Mouse (Mus musculus) testis, adult 2 months (tissue): Measurements from ENCODE around the gene Proser2. TPM values are rescaled to one million over a fixed set of nuclear protein-coding genes. Genes with fewer than 3 reads are reported as not detected.
A peak's percentile ranks its signal among the peaks of the same experiment; 100 is the strongest.
"Not testable (repeated sequence)": the region's sequence is repeated elsewhere in the genome, so short reads cannot be mapped to it uniquely, and the experiment has no call there.

Experiments
- H3K27ac ChIP-seq: fragments of 200-500 bp; 2 replicates; pipeline ENCODE4 v1.5.1; 2012; ENCODE audit warnings: low read depth, low read length; ENCODE audit not compliant: control insufficient read depth, insufficient read depth
- H3K27me3 ChIP-seq: fragments of 200-500 bp; 2 replicates; pipeline ENCODE4 v1.6.1; 2012; ENCODE audit warnings: mild to moderate bottlenecking, low read length, moderate library complexity; ENCODE audit not compliant: control insufficient read depth, insufficient read depth
- H3K36me3 ChIP-seq: fragments of 200-500 bp; 2 replicates; pipeline ENCODE4 v1.6.1; 2012; ENCODE audit warnings: mild to moderate bottlenecking, low read length; ENCODE audit not compliant: control insufficient read depth, insufficient read depth
- H3K4me1 ChIP-seq: fragments of 200-500 bp; 2 replicates; pipeline ENCODE4 v1.6.1; 2012; ENCODE audit warnings: low read length; ENCODE audit not compliant: control insufficient read depth, insufficient read depth
- H3K4me3 ChIP-seq: fragments of 200-500 bp; 2 replicates; pipeline ENCODE4 v1.5.1; 2012; ENCODE audit warnings: low read depth, mild to moderate bottlenecking, low read length, moderate library complexity, mixed read lengths; ENCODE audit not compliant: control insufficient read depth
- CTCF ChIP-seq: fragments of 200-500 bp; IDR thresholded peaks from 2 replicates; pipeline ENCODE4 v1.5.1; 2012; ENCODE audit warnings: low read depth, mild to moderate bottlenecking, inconsistent platforms, low read length, moderate library complexity; ENCODE audit not compliant: control insufficient read depth, insufficient read depth, insufficient replicate concordance
- POLR2A ChIP-seq: fragments of 200-500 bp; IDR thresholded peaks from 2 replicates; pipeline ENCODE4 v1.6.1; 2012; ENCODE audit warnings: low read depth, mild to moderate bottlenecking, inconsistent platforms, low read length, moderate library complexity; ENCODE audit not compliant: control insufficient read depth
- polyA plus RNA-seq: library from polyadenylated mRNA; depleted of rRNA; stranded (reverse); fragments of >200 nt; gene quantifications from 2 replicates; pipeline ENCODE4 v1.2.3, GENCODE M21; 2012

Gene Proser2
- polyA plus RNA-seq, 1 experiment: 1.3 TPM

- TF ChIP-seq CTCF: no peak
- Histone ChIP-seq H3K4me1 (peaks cover 7% of the 10 kb centered on the region), H3K27me3 (no peaks in the 10 kb centered on the region), H3K36me3 (no peaks in the 10 kb centered on the region), H3K27ac (no peak overlapping the region), H3K4me3 (no peak overlapping the region)
Observed at GRCm38 (mm10) chr2:6099443-6099842, 30.6 kb downstream of the Proser2 start.

- H3K27me3 ChIP-seq: no peaks in the 10 kb centered on the region
- peaks cover 7% of the 10 kb centered on the region for H3K4me1 ChIP-seq
- no peaks in the 10 kb centered on the region for H3K36me3 ChIP-seq
- H3K27ac ChIP-seq: peak overlapping the region; percentile 62; the same call in 1 of the 2 replicates
- TF ChIP-seq POLR2A: no peak
- no peak for TF ChIP-seq CTCF
- H3K4me3 ChIP-seq: no peak overlapping the region
Observed at GRCm38 (mm10) chr2:6098924-6099323, 31.1 kb downstream of the Proser2 start.

- H3K4me1 ChIP-seq: peaks cover 7% of the 10 kb centered on the region
- no peaks in the 10 kb centered on the region for H3K27me3 ChIP-seq
- no peak overlapping the region for H3K4me3 ChIP-seq
- no peaks in the 10 kb centered on the region for H3K36me3 ChIP-seq
- H3K27ac ChIP-seq: no peak overlapping the region; the same call in 1 of the 2 replicates
- TF ChIP-seq POLR2A: no peak
- TF ChIP-seq CTCF: no peak
Observed at GRCm38 (mm10) chr2:6097113-6097716, 32.8 kb downstream of the Proser2 start.

GRCm38 (mm10) chr2:6089941-6090340 lies 40.1 kb downstream of the Proser2 start:
- H3K27ac ChIP-seq, H3K36me3 ChIP-seq, H3K4me3 ChIP-seq, H3K27me3 ChIP-seq, H3K4me1 ChIP-seq: not testable (repeated sequence)

GRCm38 (mm10) chr2:6087151-6087550 lies 42.9 kb downstream of the Proser2 start:
- TF ChIP-seq CTCF: no peak
- TF ChIP-seq POLR2A: no peak
- Histone ChIP-seq H3K4me3 (no peak overlapping the region), H3K4me1 (peaks cover 9% of the 10 kb centered on the region), H3K27me3 (no peaks in the 10 kb centered on the region), H3K27ac (no peak overlapping the region), H3K36me3 (no peaks in the 10 kb centered on the region)

- H3K27me3 ChIP-seq: no peaks in the 10 kb centered on the region
- peak overlapping the region; percentile 37 for H3K4me3 ChIP-seq
- H3K36me3 ChIP-seq: no peaks in the 10 kb centered on the region
- TF ChIP-seq CTCF (0 out of 2 replicates have a peak, but pooled peaks have one; percentile 3), POLR2A (no peak)
- H3K27ac ChIP-seq: no peak overlapping the region
- peaks cover 9% of the 10 kb centered on the region for H3K4me1 ChIP-seq
Observed at GRCm38 (mm10) chr2:6085622-6086530, 44.1 kb downstream of the Proser2 start.

GRCm38 (mm10) chr2:6083696-6084095 lies 46.3 kb downstream of the Proser2 start:
- TF ChIP-seq POLR2A: no peak
- no peak for TF ChIP-seq CTCF
- no peak overlapping the region for H3K4me3 ChIP-seq
- H3K27me3 ChIP-seq: no peaks in the 10 kb centered on the region
- peaks cover 9% of the 10 kb centered on the region for H3K4me1 ChIP-seq
- no peaks in the 10 kb centered on the region for H3K36me3 ChIP-seq
- no peak overlapping the region for H3K27ac ChIP-seq
